Mouse (Mus musculus) c-Kit-negative CD71-positive TER-119-positive erythroid progenitor cells, embryonic 14.5 days (primary cell): ENCODE results near the gene Efcab3.
"Not testable (repeated sequence)": the region's sequence is repeated elsewhere in the genome, so short reads cannot be mapped to it uniquely, and the experiment has no call there.

Source experiments
- DNase-seq: peaks from one replicate; pipeline ENCODE4 v3.0.0-alpha.2; 2013; ENCODE audit warnings: low read depth, low spot score

Gene Efcab3

DNA sequence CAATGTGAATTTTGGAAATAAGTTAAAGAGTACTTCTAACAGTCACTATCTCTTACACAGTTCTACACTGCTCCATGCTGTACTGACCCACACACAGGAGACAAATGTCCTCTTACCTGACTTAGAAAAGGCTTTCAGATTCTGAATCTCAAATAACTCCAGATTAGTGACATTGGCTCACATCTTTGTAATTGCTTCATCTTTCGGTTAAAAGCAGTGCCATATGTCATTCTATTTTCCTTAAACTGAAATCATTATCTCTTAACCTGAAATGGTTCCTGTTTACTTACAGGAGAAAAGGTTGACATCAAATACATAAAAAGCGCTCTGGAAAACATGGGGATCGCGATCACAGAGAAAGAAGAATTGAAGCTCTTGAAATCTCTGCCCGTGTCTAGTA lies at the start of gene Efcab3:
Gene Efcab3, plus strand, starts transcription at position 301 of the 400 bp plus-strand sequence.
- no peak for DNase-seq

DNA sequence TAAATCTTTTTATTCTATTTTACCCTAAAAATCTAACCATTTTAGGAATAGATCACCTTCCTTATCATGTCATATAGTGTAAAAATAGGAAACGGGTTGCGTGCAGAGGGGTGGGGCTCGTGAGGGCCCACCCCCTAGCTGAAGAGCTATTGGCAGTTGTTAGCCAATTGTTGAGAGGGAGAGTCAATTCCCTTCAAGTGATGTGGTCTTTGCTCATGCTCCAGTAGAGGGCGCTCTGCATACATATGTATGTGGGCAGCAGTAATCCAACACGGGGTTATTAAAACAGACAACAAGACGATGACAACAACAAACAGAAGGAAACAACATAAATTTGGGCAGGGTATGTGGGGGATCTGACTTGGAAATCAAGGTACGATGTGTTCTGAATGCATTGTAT lies 42.3 kb upstream of the Efcab3 start:
- DNase-seq, result peak; percentile 60

DNA sequence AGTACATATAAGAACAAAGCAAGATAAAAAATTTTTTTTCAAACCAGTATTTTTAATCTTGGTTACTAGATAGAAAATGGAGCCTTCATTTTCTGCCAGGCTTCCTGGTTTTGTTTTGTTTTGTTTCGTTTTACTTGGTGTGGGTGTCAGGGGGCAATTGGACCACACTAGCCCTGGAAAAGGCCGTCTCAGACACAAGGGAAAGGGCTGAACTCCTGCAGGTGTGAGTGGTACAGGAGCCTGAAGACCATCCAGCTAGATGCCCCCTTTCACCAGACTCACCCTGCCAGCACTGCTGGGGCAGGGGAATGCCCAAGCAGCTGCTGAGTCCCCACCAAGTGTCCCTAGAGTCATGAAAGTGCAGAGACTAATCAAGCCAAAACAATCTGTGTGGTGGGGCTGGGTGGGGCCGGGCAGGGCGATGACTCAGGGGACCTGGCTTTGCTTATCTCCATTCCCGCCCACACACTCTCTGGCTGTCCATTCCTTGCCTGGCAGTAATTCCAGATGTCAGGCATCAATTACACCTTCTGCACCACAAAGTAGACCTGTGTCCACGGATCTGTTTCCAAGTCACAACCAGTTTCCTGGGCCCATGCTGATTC lies 34.5 kb upstream of the Efcab3 start:
- DNase-seq, result peak; percentile 71

GRCm38 (mm10) chr11:105029525-105029924 lies 33.9 kb upstream of the Efcab3 start:
- no peak for DNase-seq

- no peak for DNase-seq
These were observed 33.2 kb upstream of the Efcab3 start for GRCm38 (mm10) chr11:105030229-105030628.

GRCm38 (mm10) chr11:105031103-105031502 lies 32.3 kb upstream of the Efcab3 start:
- DNase-seq, result no peak

DNA sequence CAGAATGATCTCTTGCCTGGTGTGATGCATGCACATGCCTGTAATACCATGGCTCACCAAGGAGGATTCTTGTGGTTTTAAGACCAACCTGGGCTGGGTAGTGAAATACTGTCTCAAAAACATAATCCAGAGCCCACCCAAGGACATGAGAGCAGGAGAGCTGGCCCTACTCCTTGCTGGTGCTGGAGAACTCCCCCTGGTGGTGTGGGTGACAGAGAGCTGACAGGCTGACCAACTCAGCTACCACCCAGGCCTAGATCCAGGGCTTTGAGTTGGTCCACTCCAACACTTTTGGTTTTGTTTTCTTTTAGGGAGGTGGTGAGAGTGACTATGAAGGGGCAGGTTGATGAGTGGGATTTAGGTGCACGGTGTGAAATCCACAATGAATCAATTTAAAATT lies 28.3 kb upstream of the Efcab3 start:
- no peak for DNase-seq

DNA sequence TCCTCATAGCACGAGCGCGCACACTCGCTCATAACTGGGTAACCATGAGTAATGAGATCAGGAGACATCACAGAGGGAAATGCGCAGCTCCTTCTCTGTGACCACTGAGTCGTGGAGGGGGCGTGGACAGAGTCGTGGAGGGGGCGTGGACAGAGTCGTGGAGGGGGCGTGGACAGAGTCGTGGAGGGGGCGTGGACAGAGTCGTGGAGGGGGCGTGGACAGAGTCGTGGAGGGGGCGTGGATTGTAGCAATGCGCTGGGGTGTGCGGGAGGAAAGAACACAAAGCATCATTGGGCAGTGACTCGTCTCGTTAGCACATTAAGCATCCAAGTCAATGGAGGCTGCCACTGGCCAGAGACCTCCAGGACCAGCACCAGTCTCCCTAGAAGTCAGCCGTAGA lies 49.1 kb downstream of the Efcab3 start:
- DNase-seq, result not testable (repeated sequence)

DNA sequence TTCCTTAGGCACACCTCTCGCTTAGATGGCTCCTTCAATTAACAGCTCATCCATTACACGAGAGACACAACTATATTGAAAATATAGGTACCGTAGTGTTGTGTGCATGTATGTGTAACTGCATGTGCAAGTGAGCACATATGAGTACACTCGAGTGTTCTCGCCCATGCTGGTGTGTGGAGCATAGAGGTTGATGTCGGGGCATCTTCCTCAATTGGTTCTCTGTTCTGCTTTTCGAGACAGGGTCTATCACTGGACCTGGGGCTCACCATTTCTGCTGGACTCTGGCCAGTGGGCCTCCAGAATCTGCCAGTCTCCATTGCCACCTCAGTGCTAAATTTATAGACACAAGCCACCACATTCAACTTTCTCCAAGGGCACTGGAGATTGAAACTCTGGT lies 54.4 kb downstream of the Efcab3 start:
- DNase-seq, result no peak

GRCm38 (mm10) chr11:105120551-105121061 lies 57.2 kb downstream of the Efcab3 start:
- no peak for DNase-seq

GRCm38 (mm10) chr11:105121792-105122191 lies 58.4 kb downstream of the Efcab3 start:
- not testable (repeated sequence) for DNase-seq

DNA sequence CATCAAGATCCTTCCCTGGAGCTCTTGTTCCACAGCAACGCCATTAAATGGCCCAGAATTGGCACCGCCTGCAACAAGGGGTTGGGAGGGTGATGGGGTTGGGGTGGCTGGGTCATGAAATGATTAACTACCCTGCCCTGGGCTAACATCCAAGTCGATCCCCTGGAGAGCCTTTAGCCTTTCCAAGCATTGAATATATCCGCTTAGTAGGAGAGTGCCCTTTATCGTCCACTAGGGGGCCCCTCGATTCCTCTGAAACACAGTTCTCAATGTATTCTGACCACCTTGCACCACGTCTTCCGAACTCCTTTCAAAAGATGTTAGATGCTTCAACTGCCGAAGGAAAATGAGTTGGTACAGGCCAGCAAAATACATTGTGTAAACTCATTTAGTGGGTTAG lies 60.6 kb downstream of the Efcab3 start:
- DNase-seq, result peak; percentile 73

GRCm38 (mm10) chr11:105125735-105126519 lies 62.5 kb downstream of the Efcab3 start, which contains the start of gene Mettl2:
Gene Mettl2, plus strand, starts transcription at chr11:105126425.
- DNase-seq, result peak; percentile 70

- DNase-seq, result no peak
These were observed 63.2 kb downstream of the Efcab3 start for GRCm38 (mm10) chr11:105126520-105127029.

DNA sequence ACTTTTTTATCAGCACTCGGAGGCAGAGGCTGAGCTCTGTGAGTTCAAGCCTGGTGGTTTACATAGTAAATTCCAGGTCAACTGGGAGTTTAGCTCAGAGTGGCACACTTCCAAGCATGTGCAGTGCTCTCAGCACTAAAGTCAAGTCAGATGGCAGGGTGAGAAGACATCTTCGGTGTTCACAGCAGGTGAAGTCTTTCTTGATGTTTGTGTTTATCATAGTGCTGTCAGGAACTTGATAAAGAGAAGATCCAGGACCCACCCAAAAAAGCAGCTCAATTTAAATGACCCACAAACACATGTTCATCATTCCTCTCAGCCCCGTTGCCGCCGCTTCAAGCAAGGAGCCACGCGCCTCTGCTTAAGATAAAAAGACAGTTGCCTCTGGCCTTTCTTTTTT lies 72.3 kb downstream of the Efcab3 start:
- DNase-seq, result no peak

GRCm38 (mm10) chr11:105137255-105137654 lies 73.9 kb downstream of the Efcab3 start:
- not testable (repeated sequence) for DNase-seq

- not testable (repeated sequence) for DNase-seq
These were observed 77.1 kb downstream of the Efcab3 start for GRCm38 (mm10) chr11:105140512-105140911.

GRCm38 (mm10) chr11:105141115-105141514 lies 77.7 kb downstream of the Efcab3 start:
- DNase-seq, result no peak

DNA sequence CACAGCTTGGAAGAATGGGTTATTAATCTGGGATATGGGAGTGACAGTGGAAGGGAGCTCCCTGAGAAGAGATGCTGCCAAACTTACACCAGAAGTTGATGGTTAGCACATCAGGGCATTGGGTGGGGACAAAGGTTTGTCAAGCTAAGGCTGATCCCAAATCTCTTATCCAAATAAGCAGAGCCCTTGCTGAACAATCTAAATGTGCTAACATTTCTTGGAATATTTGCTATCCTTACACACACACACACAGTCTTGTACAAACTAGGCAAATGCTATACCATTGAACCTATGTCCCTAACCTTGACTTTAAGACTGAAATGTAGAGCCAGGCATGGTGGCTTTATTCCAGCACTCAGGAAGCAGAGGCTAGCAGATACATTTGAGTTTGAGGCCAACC lies 80.2 kb downstream of the Efcab3 start:
- no peak for DNase-seq

- no peak for DNase-seq
These were observed 80.7 kb downstream of the Efcab3 start for GRCm38 (mm10) chr11:105144084-105144483.

DNA sequence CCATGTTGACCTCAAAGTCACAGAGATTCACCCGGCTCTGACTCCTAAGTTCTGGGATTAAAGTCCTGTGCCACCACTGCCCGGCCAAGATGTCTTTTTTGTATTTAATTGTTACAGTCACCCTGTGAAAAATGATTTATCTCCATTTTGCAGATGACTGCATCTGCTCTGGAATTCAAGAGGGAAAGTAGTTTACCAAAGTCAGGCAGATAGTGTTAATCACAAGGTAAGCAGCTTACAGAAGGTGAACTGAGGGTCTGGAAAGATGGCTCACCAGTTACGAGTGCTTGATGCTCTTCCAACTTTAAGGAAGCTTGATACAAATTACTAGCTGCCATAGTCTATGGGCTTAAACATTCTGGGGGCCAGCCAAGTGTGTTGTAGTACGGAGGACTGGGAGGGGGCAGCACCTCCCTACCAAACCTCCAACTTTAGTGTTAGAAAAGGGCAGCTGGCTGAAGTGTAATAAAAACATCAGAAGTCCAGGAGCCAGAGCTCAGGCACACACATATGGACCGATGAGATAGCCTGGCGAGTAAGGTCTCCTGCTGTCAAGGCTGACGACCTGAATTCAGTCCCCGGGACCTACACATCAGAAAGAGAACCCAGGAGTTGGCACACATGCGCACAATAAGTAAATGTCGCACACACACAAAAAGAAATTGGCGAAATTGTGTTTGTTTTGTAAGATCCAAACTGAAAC lies 81.3 kb downstream of the Efcab3 start:
- DNase-seq, result no peak

DNA sequence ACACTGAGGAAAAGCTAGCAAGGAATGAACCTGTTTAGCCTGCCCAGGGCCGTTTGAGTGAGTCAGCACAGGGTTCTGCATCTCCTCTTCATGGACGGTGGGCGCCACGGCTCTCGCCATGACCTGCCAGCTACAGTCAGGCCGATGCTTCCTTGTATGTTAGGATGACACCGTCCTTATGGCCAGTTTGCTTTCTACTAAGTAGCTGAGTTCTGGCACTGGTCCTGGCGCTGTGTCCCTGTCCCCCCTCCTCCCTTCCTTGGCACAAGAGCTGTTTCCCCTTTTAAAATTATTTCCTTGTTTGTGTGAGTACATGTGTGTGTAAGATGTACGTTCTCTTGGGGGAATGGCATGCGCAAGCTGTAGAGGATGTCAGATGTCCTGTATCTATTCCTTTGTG lies 81.8 kb downstream of the Efcab3 start:
- DNase-seq, result no peak
